Mouse (Mus musculus) lung, embryonic 15.5 days (tissue): ENCODE measurements around the gene Nfia. TPM values are rescaled to one million over a fixed set of nuclear protein-coding genes. Genes with fewer than 3 reads are reported as not detected.

ENCODE experiments used
- ATAC-seq: fragments of 200-750 bp; cut with Nextera tagmentation; 2 replicates; pipeline ENCODE4 v1.8.0; 2017; ENCODE audit warnings: moderate number of reproducible peaks, borderline replicate concordance; ENCODE audit not compliant: low FRiP score, low TSS enrichment; ENCODE audit errors: extremely low read depth
- H3K27ac ChIP-seq: fragments of 300-500 bp; sonication (generic); 2 replicates; pipeline ENCODE4 v1.5.1; 2015; ENCODE audit warnings: moderate library complexity, mild to moderate bottlenecking, inconsistent platforms
- H3K27me3 ChIP-seq: fragments of 300-500 bp; sonication (generic); 2 replicates; pipeline ENCODE4 v1.6.1; 2015; ENCODE audit warnings: inconsistent platforms
- H3K36me3 ChIP-seq: fragments of 300-500 bp; sonication (generic); 2 replicates; pipeline ENCODE4 v1.6.1; 2015; ENCODE audit warnings: inconsistent platforms
- H3K4me1 ChIP-seq: fragments of 300-500 bp; sonication (generic); 2 replicates; pipeline ENCODE4 v1.6.1; 2015; ENCODE audit warnings: inconsistent platforms
- H3K4me2 ChIP-seq: fragments of 300-500 bp; sonication (generic); 2 replicates; pipeline ENCODE4 v1.6.1; 2015; ENCODE audit warnings: inconsistent platforms, mild to moderate bottlenecking, moderate library complexity
- H3K4me3 ChIP-seq: fragments of 300-500 bp; sonication (generic); 2 replicates; pipeline ENCODE4 v1.5.1; 2015; ENCODE audit warnings: mild to moderate bottlenecking, inconsistent platforms
- H3K9ac ChIP-seq: fragments of 300-500 bp; sonication (generic); 2 replicates; pipeline ENCODE4 v1.6.1; 2015; ENCODE audit warnings: inconsistent platforms
- H3K9me3 ChIP-seq: fragments of 300-500 bp; sonication (generic); 2 replicates; pipeline ENCODE4 v1.6.1; 2016; ENCODE audit warnings: inconsistent platforms
- WGBS: fragments of 180-500 bp; shearing (Covaris S2); methylation state at CpG from one replicate; pipeline ENCODE4 v1.1.7; 2015; 5-methylcytosine and 5-hydroxymethylcytosine counted together
- polyA plus RNA-seq: library from polyadenylated mRNA; unstranded; fragments of >200 nt; fragmentation: Nextera tagmentation; extraction: Ambion mirVana; gene quantifications from 2 replicates; pipeline ENCODE4 v1.2.1, GENCODE M21; 2015

Nfia gene
- polyA plus RNA-seq, 1 experiment from 2014 or later, result 50.2 TPM

- Histone ChIP-seq H3K9me3 (no peaks in the 10 kb centered on the region), H3K4me1 (peaks cover 22% of the 10 kb centered on the region), H3K4me2 (no peak overlapping the region), H3K27ac (no peak overlapping the region), H3K27me3 (no peaks in the 10 kb centered on the region), H3K4me3 (no peak overlapping the region), H3K36me3 (no peaks in the 10 kb centered on the region), H3K9ac (no peak overlapping the region)
- no peak for ATAC-seq
- 81% methylated on average over 3 of the region's 3 CpGs for WGBS
Observed at GRCm38 (mm10) chr4:97808885-97809284, 36.4 kb downstream of the Nfia start.

- H3K36me3 ChIP-seq, result no peaks in the 10 kb centered on the region
- no peaks in the 10 kb centered on the region for H3K9me3 ChIP-seq
- H3K4me3 ChIP-seq, result no peak overlapping the region
- H3K4me1 ChIP-seq, result peaks cover 30% of the 10 kb centered on the region
- no peak overlapping the region for H3K4me2 ChIP-seq
- H3K9ac ChIP-seq, result no peak overlapping the region
- 66% methylated on average over 4 of the region's 4 CpGs for WGBS
- no peaks in the 10 kb centered on the region for H3K27me3 ChIP-seq
- ATAC-seq, result no peak
- H3K27ac ChIP-seq, result no peak overlapping the region
Observed at GRCm38 (mm10) chr4:97809582-97810295, 37.2 kb downstream of the Nfia start.

GRCm38 (mm10) chr4:97810348-97810939 lies 37.9 kb downstream of the Nfia start:
- Histone ChIP-seq H3K27ac (no peak overlapping the region), H3K4me2 (no peak overlapping the region), H3K4me1 (peaks cover 27% of the 10 kb centered on the region), H3K9me3 (no peaks in the 10 kb centered on the region), H3K9ac (no peak overlapping the region), H3K4me3 (no peak overlapping the region), H3K36me3 (no peaks in the 10 kb centered on the region), H3K27me3 (no peaks in the 10 kb centered on the region)
- WGBS, result 78% methylated on average over 7 of the region's 7 CpGs
- no peak for ATAC-seq

GRCm38 (mm10) chr4:97813035-97813434 lies 40.5 kb downstream of the Nfia start:
- no peak overlapping the region for H3K4me3 ChIP-seq
- no peaks in the 10 kb centered on the region for H3K36me3 ChIP-seq
- H3K4me1 ChIP-seq, result peaks cover 24% of the 10 kb centered on the region
- ATAC-seq, result no peak
- H3K27ac ChIP-seq, result no peak overlapping the region
- no peak overlapping the region for H3K9ac ChIP-seq
- no peaks in the 10 kb centered on the region for H3K27me3 ChIP-seq
- 71% methylated on average over 5 of the region's 5 CpGs for WGBS
- no peaks in the 10 kb centered on the region for H3K9me3 ChIP-seq
- no peak overlapping the region for H3K4me2 ChIP-seq

GRCm38 (mm10) chr4:97813996-97814395 lies 41.5 kb downstream of the Nfia start:
- H3K4me3 ChIP-seq, result no peak overlapping the region
- no peaks in the 10 kb centered on the region for H3K36me3 ChIP-seq
- no peaks in the 10 kb centered on the region for H3K9me3 ChIP-seq
- no peak overlapping the region for H3K27ac ChIP-seq
- no peaks in the 10 kb centered on the region for H3K27me3 ChIP-seq
- H3K4me1 ChIP-seq, result peaks cover 21% of the 10 kb centered on the region
- H3K4me2 ChIP-seq, result no peak overlapping the region
- ATAC-seq, result no peak
- no peak overlapping the region for H3K9ac ChIP-seq
- WGBS, result 59% methylated on average over 4 of the region's 4 CpGs

DNA sequence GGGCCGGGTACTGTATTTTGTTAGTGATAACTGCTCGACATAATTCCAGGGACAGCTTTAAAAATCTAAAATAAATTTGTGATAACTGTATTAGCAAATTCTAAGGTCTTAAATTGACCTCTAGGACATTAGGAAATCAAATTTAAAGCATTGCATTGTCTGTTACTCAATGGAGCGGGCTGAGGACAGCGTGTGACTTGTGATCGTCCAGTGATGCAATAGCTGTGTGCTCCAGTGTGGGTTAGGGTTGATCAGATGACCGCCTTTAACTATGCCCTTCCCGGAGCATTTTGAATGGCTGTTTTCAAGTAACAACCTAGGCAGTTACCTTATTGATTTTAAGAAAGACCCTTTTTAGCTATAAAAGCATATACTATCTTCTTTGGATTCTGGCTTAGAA lies 42.0 kb downstream of the Nfia start:
- Histone ChIP-seq H3K27me3 (no peaks in the 10 kb centered on the region), H3K9me3 (no peaks in the 10 kb centered on the region), H3K36me3 (no peaks in the 10 kb centered on the region), H3K9ac (no peak overlapping the region), H3K27ac (no peak overlapping the region), H3K4me1 (peaks cover 17% of the 10 kb centered on the region), H3K4me2 (no peak overlapping the region), H3K4me3 (no peak overlapping the region)
- 83% methylated on average over 7 of the region's 7 CpGs for WGBS
- ATAC-seq, result no peak

- Histone ChIP-seq H3K9me3 (no peaks in the 10 kb centered on the region), H3K27me3 (no peaks in the 10 kb centered on the region), H3K27ac (no peak overlapping the region), H3K4me3 (no peak overlapping the region), H3K4me1 (peaks cover 17% of the 10 kb centered on the region), H3K9ac (no peak overlapping the region), H3K4me2 (no peak overlapping the region), H3K36me3 (no peaks in the 10 kb centered on the region)
- no peak for ATAC-seq
Observed at GRCm38 (mm10) chr4:97816001-97816400, 43.5 kb downstream of the Nfia start.

GRCm38 (mm10) chr4:97816753-97817152 lies 44.2 kb downstream of the Nfia start:
- Histone ChIP-seq H3K9me3 (no peaks in the 10 kb centered on the region), H3K4me2 (no peak overlapping the region), H3K36me3 (no peaks in the 10 kb centered on the region), H3K4me3 (no peak overlapping the region), H3K27ac (no peak overlapping the region), H3K9ac (no peak overlapping the region), H3K27me3 (no peaks in the 10 kb centered on the region), H3K4me1 (peaks cover 17% of the 10 kb centered on the region)
- ATAC-seq, result no peak
- WGBS, result 55% methylated on average over 3 of the region's 3 CpGs

- Histone ChIP-seq H3K4me3 (no peak overlapping the region), H3K4me2 (no peak overlapping the region), H3K27me3 (no peaks in the 10 kb centered on the region), H3K4me1 (peaks cover 17% of the 10 kb centered on the region), H3K9ac (no peak overlapping the region), H3K36me3 (no peaks in the 10 kb centered on the region), H3K27ac (no peak overlapping the region), H3K9me3 (no peaks in the 10 kb centered on the region)
- no peak for ATAC-seq
- WGBS, result 76% methylated on average over 1 of the region's 1 CpGs
Observed at GRCm38 (mm10) chr4:97817741-97818140, 45.2 kb downstream of the Nfia start.

GRCm38 (mm10) chr4:97818498-97818897 lies 46.0 kb downstream of the Nfia start:
- WGBS, result 80% methylated on average over 3 of the region's 3 CpGs

DNA sequence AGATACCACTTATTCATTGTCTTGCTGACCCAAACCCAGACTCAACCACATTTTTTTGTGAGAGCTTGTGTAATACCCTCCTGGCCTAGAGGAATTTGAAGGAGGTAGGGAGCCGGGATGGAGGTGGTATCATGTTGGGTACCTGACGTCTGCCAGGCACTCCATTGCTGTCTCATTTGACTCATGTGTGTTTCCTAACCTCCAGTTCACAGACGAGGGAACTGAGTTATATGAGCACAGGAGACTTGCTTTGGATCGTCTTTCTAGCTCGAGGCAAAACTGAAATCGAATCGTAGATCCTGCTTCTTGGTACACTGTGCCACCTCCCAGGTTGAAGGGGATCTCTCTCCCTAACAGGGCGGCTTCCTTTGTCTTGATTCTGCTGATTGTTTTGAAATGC lies 46.6 kb downstream of the Nfia start:
- no peak overlapping the region for H3K9ac ChIP-seq
- H3K4me1 ChIP-seq, result peaks cover 18% of the 10 kb centered on the region
- no peak overlapping the region for H3K27ac ChIP-seq
- no peaks in the 10 kb centered on the region for H3K27me3 ChIP-seq
- no peaks in the 10 kb centered on the region for H3K9me3 ChIP-seq
- no peak overlapping the region for H3K4me2 ChIP-seq
- no peak overlapping the region for H3K4me3 ChIP-seq
- no peak for ATAC-seq
- H3K36me3 ChIP-seq, result no peaks in the 10 kb centered on the region
- 85% methylated on average over 8 of the region's 8 CpGs for WGBS

More at GRCm38 (mm10) chr4:97818498-97818897, 46.0 kb downstream of the Nfia start:
- Histone ChIP-seq H3K4me2 (no peak overlapping the region), H3K9me3 (no peaks in the 10 kb centered on the region), H3K9ac (no peak overlapping the region), H3K27ac (no peak overlapping the region), H3K27me3 (no peaks in the 10 kb centered on the region), H3K36me3 (no peaks in the 10 kb centered on the region), H3K4me3 (no peak overlapping the region), H3K4me1 (peaks cover 21% of the 10 kb centered on the region)
- no peak for ATAC-seq

GRCm38 (mm10) chr4:97820474-97821259 lies 48.1 kb downstream of the Nfia start:
- Histone ChIP-seq H3K27me3 (no peaks in the 10 kb centered on the region), H3K9ac (no peak overlapping the region), H3K4me2 (no peak overlapping the region), H3K4me3 (no peak overlapping the region), H3K27ac (no peak overlapping the region), H3K4me1 (peaks cover 19% of the 10 kb centered on the region), H3K9me3 (no peaks in the 10 kb centered on the region), H3K36me3 (no peaks in the 10 kb centered on the region)
- no peak for ATAC-seq
- 59% methylated on average over 4 of the region's 4 CpGs for WGBS
